Mouse (Mus musculus) midbrain, embryonic 16.5 days (tissue): ENCODE measurements around the gene Edn1. TPM values are rescaled to one million over a fixed set of nuclear protein-coding genes. Genes with fewer than 3 reads are reported as not detected.

ENCODE experiments used
- ATAC-seq: fragments of 200-750 bp; cut with Nextera tagmentation; 2 replicates; pipeline ENCODE4 v1.8.0; 2017; ENCODE audit warnings: moderate TSS enrichment
- H3K27ac ChIP-seq: fragments of 300-500 bp; sonication (generic); 2 replicates; pipeline ENCODE4 v1.5.1; 2014; ENCODE audit warnings: mild to moderate bottlenecking, low read length, mixed read lengths
- H3K27me3 ChIP-seq: fragments of 300-500 bp; sonication (generic); 2 replicates; pipeline ENCODE4 v1.6.1; 2014; ENCODE audit warnings: low read depth, low read length, mixed read lengths; ENCODE audit not compliant: control insufficient read depth, insufficient read depth
- H3K36me3 ChIP-seq: fragments of 300-500 bp; sonication (generic); 2 replicates; pipeline ENCODE4 v1.6.1; 2014; ENCODE audit warnings: mild to moderate bottlenecking, low read length, moderate library complexity, mixed read lengths; ENCODE audit not compliant: control insufficient read depth, insufficient read depth
- H3K4me1 ChIP-seq: fragments of 300-500 bp; sonication (generic); 2 replicates; pipeline ENCODE4 v1.6.1; 2014; ENCODE audit warnings: mild to moderate bottlenecking, low read length, mixed read lengths; ENCODE audit not compliant: control insufficient read depth, insufficient read depth
- H3K4me2 ChIP-seq: fragments of 300-500 bp; sonication (generic); 2 replicates; pipeline ENCODE4 v1.6.1; 2014; ENCODE audit warnings: mild to moderate bottlenecking, low read length, mixed read lengths
- H3K4me3 ChIP-seq: fragments of 300-500 bp; sonication (generic); 2 replicates; pipeline ENCODE4 v1.5.1; 2014; ENCODE audit warnings: low read depth, mild to moderate bottlenecking, low read length, moderate library complexity, mixed read lengths
- H3K9ac ChIP-seq: fragments of 300-500 bp; sonication (generic); 2 replicates; pipeline ENCODE4 v1.6.1; 2014; ENCODE audit warnings: low read depth, low read length, mixed read lengths
- H3K9me3 ChIP-seq: fragments of 300-500 bp; sonication (generic); replicated peaks from 2 replicates; pipeline ENCODE4 v1.6.1; 2014; ENCODE audit warnings: mild to moderate bottlenecking, low read length, mixed read lengths; ENCODE audit not compliant: control insufficient read depth, poor library complexity, severe bottlenecking
- WGBS: fragments of 180-500 bp; shearing (Covaris S2); extraction: QIAGEN DNeasy Blood & Tissue Kit; methylation state at CpG from one replicate; pipeline ENCODE4 v1.1.7; 2014; 5-methylcytosine and 5-hydroxymethylcytosine counted together
- polyA plus RNA-seq: library from polyadenylated mRNA; unstranded; fragments of >200 nt; fragmentation: Nextera tagmentation; extraction: Ambion mirVana; gene quantifications from 2 replicates; pipeline ENCODE4 v1.2.1, GENCODE M21; 2015

Gene Edn1
- polyA plus RNA-seq, 1 experiment from 2014 or later = 2.9 TPM

GRCm38 (mm10) chr13:42337072-42337471 is 35.8 kb downstream of the Edn1 start:
- H3K4me2 ChIP-seq = no peak overlapping the region
- H3K4me3 ChIP-seq = no peak overlapping the region
- H3K4me1 ChIP-seq = no peaks in the 10 kb centered on the region
- 83% methylated on average over 2 of the region's 2 CpGs for WGBS
- no peaks in the 10 kb centered on the region for H3K36me3 ChIP-seq
- no peaks in the 10 kb centered on the region for H3K9me3 ChIP-seq
- no peak overlapping the region for H3K9ac ChIP-seq
- H3K27ac ChIP-seq = no peak overlapping the region
- H3K27me3 ChIP-seq = no peaks in the 10 kb centered on the region
- no peak for ATAC-seq

GRCm38 (mm10) chr13:42339466-42339865 is 38.2 kb downstream of the Edn1 start:
- WGBS = 80% methylated on average over 2 of the region's 2 CpGs
- no peak overlapping the region for H3K9ac ChIP-seq

GRCm38 (mm10) chr13:42341871-42342532 is 40.7 kb downstream of the Edn1 start:
- no peak for ATAC-seq

More at GRCm38 (mm10) chr13:42339466-42339865, 38.2 kb downstream of the Edn1 start:
- no peak for ATAC-seq
- no peaks in the 10 kb centered on the region for H3K4me1 ChIP-seq
- no peaks in the 10 kb centered on the region for H3K27me3 ChIP-seq
- no peak overlapping the region for H3K4me3 ChIP-seq
- H3K36me3 ChIP-seq = no peaks in the 10 kb centered on the region
- no peaks in the 10 kb centered on the region for H3K9me3 ChIP-seq
- no peak overlapping the region for H3K27ac ChIP-seq
- H3K4me2 ChIP-seq = no peak overlapping the region

DNA sequence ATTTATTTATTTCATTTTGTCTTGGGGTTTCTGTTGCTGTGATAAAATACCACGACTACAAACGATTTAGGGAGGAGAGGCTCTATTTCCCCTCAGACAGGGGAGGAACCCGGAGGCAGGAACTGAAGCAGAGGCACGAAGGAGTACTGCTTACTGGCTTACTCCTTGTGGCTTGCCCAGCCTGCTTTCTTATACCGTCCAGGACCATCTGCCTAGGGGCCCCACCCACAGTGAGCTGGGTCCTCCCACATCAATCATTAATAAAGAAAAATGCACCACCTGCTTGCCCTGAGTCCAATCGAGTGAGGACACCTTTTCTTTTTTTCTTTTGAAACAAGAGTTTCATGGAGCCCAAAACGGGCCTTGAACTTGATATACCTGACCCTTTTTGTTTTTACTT is 44.2 kb downstream of the Edn1 start:
- Histone ChIP-seq H3K27me3 (no peaks in the 10 kb centered on the region), H3K9ac (no peak overlapping the region), H3K9me3 (no peaks in the 10 kb centered on the region), H3K36me3 (no peaks in the 10 kb centered on the region), H3K4me2 (no peak overlapping the region), H3K4me3 (no peak overlapping the region), H3K4me1 (no peaks in the 10 kb centered on the region), H3K27ac (no peak overlapping the region)
- WGBS = 88% methylated on average over 7 of the region's 7 CpGs
- ATAC-seq = no peak

More at GRCm38 (mm10) chr13:42341871-42342532, 40.7 kb downstream of the Edn1 start:
- H3K4me2 ChIP-seq = no peak overlapping the region
- H3K4me1 ChIP-seq = no peaks in the 10 kb centered on the region
- 94% methylated on average over 2 of the region's 2 CpGs for WGBS
- no peak overlapping the region for H3K9ac ChIP-seq
- H3K27ac ChIP-seq = no peak overlapping the region
- H3K27me3 ChIP-seq = no peaks in the 10 kb centered on the region
- H3K9me3 ChIP-seq = no peaks in the 10 kb centered on the region
- no peak overlapping the region for H3K4me3 ChIP-seq
- no peaks in the 10 kb centered on the region for H3K36me3 ChIP-seq

- Histone ChIP-seq H3K36me3 (no peaks in the 10 kb centered on the region), H3K4me1 (no peaks in the 10 kb centered on the region), H3K9ac (no peak overlapping the region), H3K27ac (no peak overlapping the region), H3K27me3 (no peaks in the 10 kb centered on the region), H3K9me3 (no peaks in the 10 kb centered on the region), H3K4me2 (no peak overlapping the region), H3K4me3 (no peak overlapping the region)
- 39% methylated on average over 7 of the region's 7 CpGs for WGBS
- no peak for ATAC-seq
These were observed 45.1 kb downstream of the Edn1 start for GRCm38 (mm10) chr13:42346414-42346813.

DNA sequence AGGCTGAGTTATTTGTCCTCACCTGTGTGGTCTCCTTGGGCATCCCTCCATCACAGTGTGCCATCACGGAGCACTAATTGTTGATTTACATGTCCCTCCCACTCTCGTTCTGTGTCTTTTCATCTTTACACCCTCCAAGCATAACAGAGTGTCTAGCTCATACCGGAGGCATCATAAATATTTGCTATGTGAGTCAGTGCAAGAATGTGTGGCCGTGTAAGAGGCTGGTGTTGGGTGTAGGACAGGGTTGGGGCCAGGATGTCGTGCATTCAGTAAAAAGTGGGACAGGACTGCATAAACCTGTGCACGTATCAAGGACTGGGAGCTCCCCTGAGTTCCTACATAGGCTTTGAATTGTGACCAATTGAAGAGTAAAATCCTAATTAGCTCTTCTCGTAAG is 50.4 kb downstream of the Edn1 start:
- WGBS = 81% methylated on average over 7 of the region's 7 CpGs
- H3K9me3 ChIP-seq = no peaks in the 10 kb centered on the region
- no peak overlapping the region for H3K27ac ChIP-seq
- ATAC-seq = no peak
- H3K4me2 ChIP-seq = no peak overlapping the region
- no peak overlapping the region for H3K9ac ChIP-seq
- H3K4me1 ChIP-seq = no peaks in the 10 kb centered on the region
- no peak overlapping the region for H3K4me3 ChIP-seq
- no peaks in the 10 kb centered on the region for H3K36me3 ChIP-seq
- H3K27me3 ChIP-seq = no peaks in the 10 kb centered on the region

Other genes with a start within 250 kb of the Edn1 start
- gene Hivep1, start 249.5 kb upstream of the Edn1 start, polyA plus RNA-seq = 16.0 and 18.3 TPM in 2 replicates